Mouse (Mus musculus) heart, embryonic 12.5 days (tissue): ENCODE results near the gene Ccdc71. TPM values are rescaled to one million over a fixed set of nuclear protein-coding genes. Genes with fewer than 3 reads are reported as not detected.

ENCODE experiments used
- ATAC-seq: fragments of 200-750 bp; cut with Nextera tagmentation; 2 replicates; pipeline ENCODE4 v1.8.0; 2017; ENCODE audit warnings: moderate TSS enrichment, moderate library complexity; ENCODE audit not compliant: insufficient number of reproducible peaks, low FRiP score
- H3K27ac ChIP-seq: fragments of 300-500 bp; sonication (generic); 2 replicates; pipeline ENCODE4 v1.5.1; 2016; ENCODE audit warnings: mild to moderate bottlenecking, moderate library complexity; ENCODE audit not compliant: poor library complexity, severe bottlenecking
- H3K27me3 ChIP-seq: fragments of 300-500 bp; sonication (generic); replicated peaks from 2 replicates; pipeline ENCODE4 v1.6.1; 2016; ENCODE audit warnings: mild to moderate bottlenecking, moderate library complexity
- H3K36me3 ChIP-seq: fragments of 300-500 bp; sonication (generic); 2 replicates; pipeline ENCODE4 v1.6.1; 2016; ENCODE audit warnings: mild to moderate bottlenecking, moderate library complexity
- H3K4me1 ChIP-seq: fragments of 300-500 bp; sonication (generic); replicated peaks from 2 replicates; pipeline ENCODE4 v1.6.1; 2016; ENCODE audit warnings: mild to moderate bottlenecking
- H3K4me2 ChIP-seq: fragments of 300-500 bp; sonication (generic); 2 replicates; pipeline ENCODE4 v1.6.1; 2016; ENCODE audit warnings: mild to moderate bottlenecking, moderate library complexity
- H3K4me3 ChIP-seq: fragments of 300-500 bp; sonication (generic); 2 replicates; pipeline ENCODE4 v1.5.1; 2016; ENCODE audit warnings: mild to moderate bottlenecking
- H3K9ac ChIP-seq: fragments of 300-500 bp; sonication (generic); 2 replicates; pipeline ENCODE4 v1.6.1; 2016; ENCODE audit warnings: mild to moderate bottlenecking, moderate library complexity
- H3K9me3 ChIP-seq: fragments of 300-500 bp; sonication (generic); replicated peaks from 2 replicates; pipeline ENCODE4 v1.6.1; 2016; ENCODE audit warnings: mild to moderate bottlenecking, moderate library complexity
- WGBS: fragments of 180-500 bp; shearing (Covaris S2); methylation state at CpG from one replicate; pipeline ENCODE4 v1.1.7; 2016; 5-methylcytosine and 5-hydroxymethylcytosine counted together
- polyA plus RNA-seq: library from polyadenylated mRNA; unstranded; fragments of >200 nt; fragmentation: Nextera tagmentation; extraction: Ambion mirVana; gene quantifications from 2 replicates; pipeline ENCODE4 v1.2.1, GENCODE M21; 2016

Ccdc71 gene
- polyA plus RNA-seq, 1 experiment from 2014 or later = 39.1 TPM

GRCm38 (mm10) chr9:108489702-108490558 lies 29.6 kb downstream of the Ccdc71 start:
- peak overlapping the region; percentile 97 for H3K4me3 ChIP-seq
- 66% methylated on average over 26 of the region's 26 CpGs for WGBS
- peaks cover 81% of the 10 kb centered on the region for H3K36me3 ChIP-seq
- peaks cover 26% of the 10 kb centered on the region for H3K4me1 ChIP-seq
- H3K27me3 ChIP-seq = no peaks in the 10 kb centered on the region
- peak overlapping the region; percentile 99 for H3K9ac ChIP-seq
- no peaks in the 10 kb centered on the region for H3K9me3 ChIP-seq
- peak overlapping the region; percentile 93 for H3K4me2 ChIP-seq
- peak overlapping the region; percentile 98 for H3K27ac ChIP-seq
- ATAC-seq = 0 out of 2 replicates have a peak, but pooled peaks have one; percentile 0

DNA sequence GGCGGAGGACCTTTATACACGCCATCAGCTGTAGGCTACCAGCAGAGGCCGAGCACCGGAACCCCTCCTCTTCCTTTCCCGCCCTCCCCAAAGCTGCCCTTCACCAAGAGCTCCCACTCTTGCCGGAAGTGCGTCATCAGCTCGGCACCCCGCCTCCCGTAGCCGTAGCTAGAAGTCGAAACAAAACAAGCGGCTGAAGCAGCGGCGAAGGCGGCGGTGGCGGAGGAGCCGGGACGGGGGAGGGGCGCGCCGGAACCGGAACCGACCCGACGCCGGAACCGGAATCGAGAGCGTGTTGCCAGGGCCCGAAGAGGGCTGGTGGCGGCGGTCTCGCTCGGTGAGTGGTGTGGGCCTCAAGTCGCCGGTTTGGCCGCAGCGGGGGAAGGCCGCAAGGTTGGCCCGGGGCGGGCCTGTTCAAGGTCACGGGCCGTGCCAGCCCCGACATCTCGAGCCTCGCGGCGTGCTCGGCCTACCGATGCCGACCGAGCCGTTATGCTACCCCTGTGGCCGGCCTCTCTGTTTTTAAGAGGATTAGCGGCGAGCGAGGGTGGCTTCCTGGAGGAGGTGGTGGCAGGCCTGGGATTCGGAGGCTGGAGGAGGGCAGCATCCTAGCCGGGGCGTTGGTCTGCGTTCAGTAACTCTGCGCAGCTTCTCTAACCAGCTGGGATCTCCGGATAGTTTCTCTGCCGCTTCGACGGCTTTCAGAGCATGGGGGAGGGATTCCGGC lies 30.4 kb downstream of the Ccdc71 start, which contains the start of gene Usp19:
Usp19 (plus strand) TSS at position 44 of the 727 bp plus-strand sequence.
- H3K4me2 ChIP-seq = peak within 1 kb of the TSS; percentile 93
- H3K9ac ChIP-seq = peak within 1 kb of the TSS; percentile 99
- H3K27ac ChIP-seq = peak within 1 kb of the TSS; percentile 98
- ATAC-seq = peak; percentile 91
- H3K27me3 ChIP-seq = no peaks in the 10 kb centered on the region
- H3K36me3 ChIP-seq = peaks cover 81% of the 10 kb centered on the region
- peaks cover 26% of the 10 kb centered on the region for H3K4me1 ChIP-seq
- no peaks in the 10 kb centered on the region for H3K9me3 ChIP-seq
- peak within 1 kb of the TSS; percentile 97 for H3K4me3 ChIP-seq
- under 1% methylated on average over 69 of the region's 69 CpGs for WGBS

- H3K4me1 ChIP-seq = peaks cover 26% of the 10 kb centered on the region
- H3K36me3 ChIP-seq = peaks cover 81% of the 10 kb centered on the region
- 4% methylated on average over 12 of the region's 12 CpGs for WGBS
- no peak for ATAC-seq
- H3K27me3 ChIP-seq = no peaks in the 10 kb centered on the region
- peak overlapping the region; percentile 99 for H3K9ac ChIP-seq
- peak overlapping the region; percentile 97 for H3K4me3 ChIP-seq
- peak overlapping the region; percentile 98 for H3K27ac ChIP-seq
- peak overlapping the region; percentile 93 for H3K4me2 ChIP-seq
- H3K9me3 ChIP-seq = no peaks in the 10 kb centered on the region
Observed at GRCm38 (mm10) chr9:108491286-108491580, 30.9 kb downstream of the Ccdc71 start.

- H3K4me1 ChIP-seq = peaks cover 26% of the 10 kb centered on the region
- WGBS = 80% methylated on average over 16 of the region's 16 CpGs
- no peaks in the 10 kb centered on the region for H3K27me3 ChIP-seq
- H3K27ac ChIP-seq = peak overlapping the region; percentile 3; the same call in 1 of the 2 replicates
- no peaks in the 10 kb centered on the region for H3K9me3 ChIP-seq
- peak overlapping the region; percentile 97 for H3K4me3 ChIP-seq
- H3K9ac ChIP-seq = peak overlapping the region; percentile 99
- peaks cover 81% of the 10 kb centered on the region for H3K36me3 ChIP-seq
- H3K4me2 ChIP-seq = peak overlapping the region; percentile 93
- no peak for ATAC-seq
Observed at GRCm38 (mm10) chr9:108492043-108492750, 31.9 kb downstream of the Ccdc71 start.

GRCm38 (mm10) chr9:108493246-108493645 lies 32.9 kb downstream of the Ccdc71 start:
- H3K4me2 ChIP-seq = no peak overlapping the region
- H3K9me3 ChIP-seq = no peaks in the 10 kb centered on the region
- no peak overlapping the region for H3K9ac ChIP-seq
- H3K27ac ChIP-seq = no peak overlapping the region
- H3K36me3 ChIP-seq = peaks cover 81% of the 10 kb centered on the region
- no peak for ATAC-seq
- 95% methylated on average over 8 of the region's 8 CpGs for WGBS
- H3K27me3 ChIP-seq = no peaks in the 10 kb centered on the region
- no peak overlapping the region for H3K4me3 ChIP-seq
- H3K4me1 ChIP-seq = peaks cover 26% of the 10 kb centered on the region

- Histone ChIP-seq H3K4me1 (peaks cover 25% of the 10 kb centered on the region), H3K4me2 (no peak overlapping the region), H3K27ac (no peak overlapping the region), H3K9me3 (no peaks in the 10 kb centered on the region), H3K9ac (no peak overlapping the region), H3K36me3 (peaks cover 81% of the 10 kb centered on the region), H3K27me3 (no peaks in the 10 kb centered on the region), H3K4me3 (no peak overlapping the region)
- ATAC-seq = no peak
- 95% methylated on average over 19 of the region's 19 CpGs for WGBS
Observed at GRCm38 (mm10) chr9:108494146-108494825, 34.0 kb downstream of the Ccdc71 start.

GRCm38 (mm10) chr9:108494905-108495304 lies 34.6 kb downstream of the Ccdc71 start:
- Histone ChIP-seq H3K27me3 (no peaks in the 10 kb centered on the region), H3K4me2 (no peak overlapping the region), H3K9ac (no peak overlapping the region), H3K36me3 (peaks cover 81% of the 10 kb centered on the region), H3K9me3 (no peaks in the 10 kb centered on the region), H3K4me1 (peaks cover 19% of the 10 kb centered on the region), H3K4me3 (no peak overlapping the region), H3K27ac (no peak overlapping the region)
- WGBS = 81% methylated on average over 10 of the region's 10 CpGs
- ATAC-seq = no peak

- Histone ChIP-seq H3K9ac (no peak overlapping the region), H3K27ac (no peak overlapping the region), H3K36me3 (peaks cover 94% of the 10 kb centered on the region), H3K4me1 (no peaks in the 10 kb centered on the region), H3K27me3 (no peaks in the 10 kb centered on the region), H3K4me3 (no peak overlapping the region), H3K4me2 (no peak overlapping the region), H3K9me3 (no peaks in the 10 kb centered on the region)
- WGBS = 93% methylated on average over 7 of the region's 7 CpGs
- no peak for ATAC-seq
Observed at GRCm38 (mm10) chr9:108499231-108499630, 38.9 kb downstream of the Ccdc71 start.

- H3K27ac ChIP-seq = no peak overlapping the region
- WGBS = 86% methylated on average over 15 of the region's 15 CpGs
- no peak overlapping the region for H3K4me2 ChIP-seq
- H3K9me3 ChIP-seq = no peaks in the 10 kb centered on the region
- H3K9ac ChIP-seq = no peak overlapping the region
- no peaks in the 10 kb centered on the region for H3K4me1 ChIP-seq
- no peak for ATAC-seq
- H3K27me3 ChIP-seq = no peaks in the 10 kb centered on the region
- peaks cover 87% of the 10 kb centered on the region for H3K36me3 ChIP-seq
- H3K4me3 ChIP-seq = no peak overlapping the region
Observed at GRCm38 (mm10) chr9:108499943-108500342, 39.6 kb downstream of the Ccdc71 start.

GRCm38 (mm10) chr9:108506901-108507300 lies 46.6 kb downstream of the Ccdc71 start:
- H3K27me3 ChIP-seq = no peaks in the 10 kb centered on the region
- no peaks in the 10 kb centered on the region for H3K9me3 ChIP-seq
- no peak overlapping the region for H3K9ac ChIP-seq
- H3K36me3 ChIP-seq = peaks cover 44% of the 10 kb centered on the region
- no peak overlapping the region for H3K4me3 ChIP-seq
- 84% methylated on average over 7 of the region's 7 CpGs for WGBS
- H3K27ac ChIP-seq = no peak overlapping the region
- H3K4me1 ChIP-seq = peaks cover 14% of the 10 kb centered on the region
- no peak for ATAC-seq
- peak overlapping the region; percentile 91; the same call in 1 of the 2 replicates for H3K4me2 ChIP-seq
